Mouse (Mus musculus) heart, embryonic 13.5 days (tissue): ENCODE measurements around the gene Sec63. TPM values are rescaled to one million over a fixed set of nuclear protein-coding genes. Genes with fewer than 3 reads are reported as not detected.

ENCODE experiments used
- ATAC-seq: fragments of 200-750 bp; cut with Nextera tagmentation; 2 replicates; pipeline ENCODE4 v1.8.0; 2017; ENCODE audit warnings: moderate TSS enrichment; ENCODE audit not compliant: insufficient number of reproducible peaks, low FRiP score, low TSS enrichment; ENCODE audit errors: extremely low read depth
- H3K27ac ChIP-seq: fragments of 300-500 bp; sonication (generic); replicated peaks from 2 replicates; pipeline ENCODE4 v1.5.1; 2015; ENCODE audit warnings: moderate library complexity, mild to moderate bottlenecking, inconsistent platforms
- H3K27me3 ChIP-seq: fragments of 300-500 bp; sonication (generic); replicated peaks from 2 replicates; pipeline ENCODE4 v1.6.1; 2015; ENCODE audit warnings: mild to moderate bottlenecking, inconsistent platforms
- H3K36me3 ChIP-seq: fragments of 300-500 bp; sonication (generic); 2 replicates; pipeline ENCODE4 v1.6.1; 2015; ENCODE audit warnings: mild to moderate bottlenecking, inconsistent platforms
- H3K4me1 ChIP-seq: fragments of 300-500 bp; sonication (generic); 2 replicates; pipeline ENCODE4 v1.6.1; 2015; ENCODE audit warnings: inconsistent platforms
- H3K4me2 ChIP-seq: fragments of 300-500 bp; sonication (generic); 2 replicates; pipeline ENCODE4 v1.6.1; 2015; ENCODE audit warnings: inconsistent platforms, mild to moderate bottlenecking, moderate library complexity
- H3K4me3 ChIP-seq: fragments of 300-500 bp; sonication (generic); 2 replicates; pipeline ENCODE4 v1.5.1; 2015; ENCODE audit warnings: moderate library complexity, mild to moderate bottlenecking, inconsistent platforms
- H3K9ac ChIP-seq: fragments of 300-500 bp; sonication (generic); 2 replicates; pipeline ENCODE4 v1.6.1; 2015; ENCODE audit warnings: inconsistent platforms, mild to moderate bottlenecking, moderate library complexity
- H3K9me3 ChIP-seq: fragments of 300-500 bp; sonication (generic); 2 replicates; pipeline ENCODE4 v1.6.1; 2016; ENCODE audit warnings: inconsistent platforms
- WGBS: fragments of 180-500 bp; shearing (Covaris S2); methylation state at CpG from one replicate; pipeline ENCODE4 v1.1.7; 2015; ENCODE audit warnings: mixed read lengths; 5-methylcytosine and 5-hydroxymethylcytosine counted together
- polyA plus RNA-seq: library from polyadenylated mRNA; unstranded; fragments of >200 nt; fragmentation: Nextera tagmentation; extraction: Ambion mirVana; gene quantifications from 2 replicates; pipeline ENCODE4 v1.2.1, GENCODE M21; 2015

The Sec63 gene
- polyA plus RNA-seq, 1 experiment from 2014 or later: 14.7 TPM

DNA sequence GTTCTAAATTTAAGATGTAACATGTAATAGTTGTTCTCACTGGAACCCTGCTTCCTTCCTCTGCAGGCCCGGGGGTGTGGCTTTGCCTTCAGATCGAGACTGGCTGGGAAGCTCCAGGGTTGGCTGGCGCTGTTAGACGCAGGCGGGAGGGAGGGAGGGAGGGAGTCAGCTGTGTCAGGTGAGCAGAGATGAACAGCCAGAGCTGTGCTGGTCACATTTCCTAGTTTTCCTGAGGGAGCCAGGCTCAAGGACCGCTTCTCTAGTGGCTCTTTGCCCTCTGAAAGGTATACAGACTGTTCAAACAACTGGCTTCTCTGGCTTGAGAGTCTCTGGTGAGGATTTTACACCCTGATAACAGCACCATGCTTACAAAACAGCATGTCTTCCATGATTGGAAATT, 69.1 kb downstream of the Sec63 start:
- WGBS: 64% methylated on average over 6 of the region's 6 CpGs
- no peak for ATAC-seq

GRCm38 (mm10) chr10:42832677-42833076, 71.4 kb downstream of the Sec63 start:
- no peak overlapping the region for H3K27ac ChIP-seq
- H3K4me1 ChIP-seq: no peaks in the 10 kb centered on the region
- no peaks in the 10 kb centered on the region for H3K27me3 ChIP-seq
- H3K4me3 ChIP-seq: no peak overlapping the region
- no peaks in the 10 kb centered on the region for H3K9me3 ChIP-seq
- 55% methylated on average over 4 of the region's 4 CpGs for WGBS
- no peak for ATAC-seq
- peaks cover 95% of the 10 kb centered on the region for H3K36me3 ChIP-seq
- no peak overlapping the region for H3K9ac ChIP-seq
- H3K4me2 ChIP-seq: no peak overlapping the region

More for the DNA sequence above, 69.1 kb downstream of the Sec63 start:
- Histone ChIP-seq H3K4me1 (no peaks in the 10 kb centered on the region), H3K4me3 (no peak overlapping the region), H3K4me2 (no peak overlapping the region), H3K9me3 (no peaks in the 10 kb centered on the region), H3K27ac (no peak overlapping the region), H3K9ac (no peak overlapping the region), H3K27me3 (no peaks in the 10 kb centered on the region), H3K36me3 (peaks cover 89% of the 10 kb centered on the region)

GRCm38 (mm10) chr10:42833871-42834727, 72.8 kb downstream of the Sec63 start:
- Histone ChIP-seq H3K9me3 (no peaks in the 10 kb centered on the region; the same call in 1 of the 2 replicates), H3K9ac (no peak overlapping the region), H3K36me3 (peaks cover 88% of the 10 kb centered on the region), H3K4me1 (no peaks in the 10 kb centered on the region), H3K27ac (no peak overlapping the region), H3K27me3 (no peaks in the 10 kb centered on the region), H3K4me2 (no peak overlapping the region), H3K4me3 (no peak overlapping the region)
- 85% methylated on average over 4 of the region's 4 CpGs for WGBS
- no peak for ATAC-seq

DNA sequence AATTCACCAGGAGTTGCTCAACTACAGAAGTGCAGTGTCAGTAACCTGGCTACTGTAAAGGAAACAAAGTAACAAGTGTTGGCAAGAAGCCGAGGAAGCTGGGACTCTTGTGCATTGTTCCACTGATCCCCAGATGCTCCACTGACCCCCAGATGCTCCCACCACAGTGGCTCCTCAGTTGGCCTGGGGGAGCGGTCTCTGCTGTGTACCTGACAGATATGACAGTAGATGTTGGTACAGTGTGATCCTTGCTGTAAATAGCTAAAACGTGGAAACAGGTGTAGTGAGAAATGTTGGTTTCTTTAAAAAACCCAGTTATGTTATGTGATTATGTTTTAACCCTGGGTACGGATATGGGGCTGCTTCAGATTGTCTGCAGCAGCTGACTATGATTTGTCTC, 76.8 kb downstream of the Sec63 start:
- no peak overlapping the region for H3K27ac ChIP-seq
- H3K9me3 ChIP-seq: no peaks in the 10 kb centered on the region; the same call in 1 of the 2 replicates
- no peak for ATAC-seq
- H3K36me3 ChIP-seq: peaks cover 58% of the 10 kb centered on the region
- 86% methylated on average over 4 of the region's 4 CpGs for WGBS
- H3K4me3 ChIP-seq: no peak overlapping the region
- H3K4me1 ChIP-seq: no peaks in the 10 kb centered on the region; the same call in 1 of the 2 replicates
- H3K27me3 ChIP-seq: no peaks in the 10 kb centered on the region
- H3K4me2 ChIP-seq: no peak overlapping the region
- H3K9ac ChIP-seq: no peak overlapping the region

- 89% methylated on average over 2 of the region's 2 CpGs for WGBS
- H3K4me2 ChIP-seq: no peak overlapping the region
- H3K4me3 ChIP-seq: no peak overlapping the region
- ATAC-seq: no peak
- no peaks in the 10 kb centered on the region; the same call in 1 of the 2 replicates for H3K4me1 ChIP-seq
- H3K27me3 ChIP-seq: no peaks in the 10 kb centered on the region; the same call in 1 of the 2 replicates
- no peak overlapping the region for H3K27ac ChIP-seq
- peaks cover 53% of the 10 kb centered on the region for H3K36me3 ChIP-seq
- no peak overlapping the region for H3K9ac ChIP-seq
- H3K9me3 ChIP-seq: no peaks in the 10 kb centered on the region; the same call in 1 of the 2 replicates
Observed at GRCm38 (mm10) chr10:42838736-42839135, 77.4 kb downstream of the Sec63 start.

- Histone ChIP-seq H3K27me3 (no peaks in the 10 kb centered on the region; the same call in 1 of the 2 replicates), H3K4me2 (no peak overlapping the region), H3K4me1 (no peaks in the 10 kb centered on the region; the same call in 1 of the 2 replicates), H3K36me3 (peaks cover 40% of the 10 kb centered on the region), H3K9me3 (no peaks in the 10 kb centered on the region; the same call in 1 of the 2 replicates), H3K9ac (no peak overlapping the region), H3K27ac (no peak overlapping the region), H3K4me3 (no peak overlapping the region)
- ATAC-seq: no peak
- WGBS: 92% methylated on average over 11 of the region's 11 CpGs
Observed at GRCm38 (mm10) chr10:42840036-42840435, 78.7 kb downstream of the Sec63 start.

DNA sequence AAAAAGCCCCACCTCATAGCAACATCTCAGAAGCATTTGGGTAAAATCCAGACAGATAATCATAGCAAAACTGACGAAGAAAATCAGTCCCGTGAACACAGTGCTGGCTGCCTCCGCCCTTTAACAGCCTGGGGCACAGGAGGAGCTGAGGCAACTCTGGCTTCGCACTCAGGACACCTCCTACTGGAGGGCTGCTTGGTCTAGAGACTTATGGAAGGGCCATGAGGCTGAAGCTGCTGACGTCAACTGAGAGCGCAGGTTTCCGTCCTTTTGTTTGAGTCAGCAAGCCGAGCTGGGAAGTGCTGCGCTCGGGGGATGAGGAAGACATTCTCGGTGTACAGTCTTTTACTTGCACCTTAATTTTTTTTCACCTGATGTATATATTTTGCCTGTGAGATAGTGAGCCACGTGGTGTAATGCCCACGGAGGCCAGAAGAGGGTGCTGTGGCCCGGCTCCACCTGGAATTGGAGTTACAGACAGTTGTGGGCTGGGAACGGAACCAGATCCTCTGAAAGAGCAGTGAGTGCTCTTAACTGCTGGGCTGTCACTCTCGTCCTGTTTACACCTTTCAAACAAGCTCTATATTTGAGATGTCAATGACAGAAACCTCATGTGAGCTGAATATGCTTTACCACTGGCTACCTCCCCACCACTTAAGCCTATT, 80.4 kb downstream of the Sec63 start:
- no peak overlapping the region for H3K27ac ChIP-seq
- no peak overlapping the region for H3K9ac ChIP-seq
- 51% methylated on average over 16 of the region's 16 CpGs for WGBS
- no peaks in the 10 kb centered on the region; the same call in 1 of the 2 replicates for H3K4me1 ChIP-seq
- peaks cover 24% of the 10 kb centered on the region for H3K36me3 ChIP-seq
- H3K4me2 ChIP-seq: no peak overlapping the region
- ATAC-seq: no peak
- no peaks in the 10 kb centered on the region; the same call in 1 of the 2 replicates for H3K9me3 ChIP-seq
- H3K4me3 ChIP-seq: no peak overlapping the region
- H3K27me3 ChIP-seq: no peaks in the 10 kb centered on the region; the same call in 1 of the 2 replicates

- Histone ChIP-seq H3K27me3 (no peaks in the 10 kb centered on the region; the same call in 1 of the 2 replicates), H3K27ac (no peak overlapping the region), H3K36me3 (peaks cover 17% of the 10 kb centered on the region), H3K9ac (no peak overlapping the region), H3K4me2 (no peak overlapping the region), H3K4me3 (no peak overlapping the region), H3K9me3 (no peaks in the 10 kb centered on the region; the same call in 1 of the 2 replicates), H3K4me1 (no peaks in the 10 kb centered on the region; the same call in 1 of the 2 replicates)
- WGBS: 13% methylated on average over 9 of the region's 9 CpGs
- ATAC-seq: no peak
Observed at GRCm38 (mm10) chr10:42842358-42842757, 81.1 kb downstream of the Sec63 start.

DNA sequence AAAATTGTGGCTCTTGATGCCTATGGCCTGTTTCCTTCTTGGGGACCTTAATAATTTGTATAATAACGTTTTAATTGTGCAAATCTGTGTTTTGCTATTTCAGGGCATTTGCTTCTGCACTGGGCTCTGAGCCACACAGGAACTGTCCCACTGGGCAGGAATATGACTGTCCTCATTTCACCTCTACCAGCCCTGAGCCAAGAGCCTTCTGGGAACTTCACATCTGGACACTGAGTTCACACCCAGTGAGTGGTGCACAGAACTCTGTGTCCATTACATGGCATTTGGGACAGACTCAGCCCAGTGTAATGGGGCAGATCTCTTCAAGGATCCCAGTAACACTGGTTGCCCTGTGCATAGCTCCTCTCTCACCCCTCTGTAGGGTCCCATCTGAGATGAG, 82.1 kb downstream of the Sec63 start:
- Histone ChIP-seq H3K9ac (no peak overlapping the region), H3K36me3 (peaks cover 9% of the 10 kb centered on the region; the same call in 1 of the 2 replicates), H3K4me2 (no peak overlapping the region), H3K4me1 (no peaks in the 10 kb centered on the region; the same call in 1 of the 2 replicates), H3K4me3 (no peak overlapping the region), H3K27ac (no peak overlapping the region), H3K9me3 (no peaks in the 10 kb centered on the region), H3K27me3 (no peaks in the 10 kb centered on the region; the same call in 1 of the 2 replicates)
- 63% methylated on average over 1 of the region's 1 CpGs for WGBS
- ATAC-seq: no peak

DNA sequence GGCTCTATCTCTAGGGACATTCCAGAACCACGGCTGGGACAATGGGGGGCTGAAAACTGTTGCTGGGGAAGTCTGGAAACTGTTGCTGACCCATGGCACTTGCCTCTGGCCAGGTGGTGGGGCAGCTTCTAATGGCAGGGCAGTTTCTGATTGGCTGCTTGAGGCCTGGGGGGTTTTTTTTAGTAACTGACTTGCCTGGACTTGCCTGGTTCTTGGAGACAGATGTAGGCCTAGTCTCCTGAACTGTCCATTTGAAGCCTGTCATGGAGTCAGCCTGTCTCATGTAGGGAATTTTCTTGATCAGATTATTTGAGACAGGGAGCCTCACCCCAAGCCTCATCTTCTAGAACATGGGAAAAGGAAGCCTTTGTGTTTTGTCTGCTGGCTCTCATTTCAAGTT, 84.2 kb downstream of the Sec63 start:
- Histone ChIP-seq H3K4me3 (no peak overlapping the region), H3K36me3 (no peaks in the 10 kb centered on the region), H3K4me1 (no peaks in the 10 kb centered on the region; the same call in 1 of the 2 replicates), H3K9ac (no peak overlapping the region), H3K9me3 (no peaks in the 10 kb centered on the region), H3K4me2 (no peak overlapping the region), H3K27me3 (no peaks in the 10 kb centered on the region; the same call in 1 of the 2 replicates), H3K27ac (no peak overlapping the region)
- 36% methylated on average over 1 of the region's 1 CpGs for WGBS
- ATAC-seq: no peak
